Mouse (Mus musculus) left cerebral cortex, adult 2 months (tissue): Measurements from ENCODE around the gene Lyrm7. TPM values are rescaled to one million over a fixed set of nuclear protein-coding genes. Genes with fewer than 3 reads are reported as not detected.
"Not testable (repeated sequence)": the region's sequence is repeated elsewhere in the genome, so short reads cannot be mapped to it uniquely, and the experiment has no call there.

Experiments used
- DNase-seq, 2 experiments: peaks; one replicate each; pipeline ENCODE4 v3.0.0; 2021 to 2022; ENCODE audit warnings: low spot score in 2 of 2, mixed read lengths in 1 of 2; ENCODE audit errors: extremely low spot score in 1 of 2
- H3K27ac ChIP-seq: fragments of 200-600 bp; 2 replicates; pipeline ENCODE4 v1.8.1; 2022
- H3K4me3 ChIP-seq: fragments of 200-600 bp; 2 replicates; pipeline ENCODE4 v1.8.1; 2022
- CTCF ChIP-seq: fragments of 200-600 bp; IDR thresholded peaks from 2 replicates; pipeline ENCODE4 v1.8.1; 2022; ENCODE audit warnings: antibody characterized with exemption, mild to moderate bottlenecking, moderate library complexity
- intact Hi-C: fragments of 180-260 bp; cut with DNase I; formaldehyde crosslinking; loops from one replicate; pipeline ENCODE4 v1.15.1; 2025
- total RNA-seq, 2 experiments: library from RNA; stranded (reverse); gene quantifications; 2 replicates each; pipeline ENCODE4 v1.2.3; 2021

The Lyrm7 gene
- total RNA-seq, 2 experiments from 2014 or later = 25.8 to 27.2 TPM

DNA sequence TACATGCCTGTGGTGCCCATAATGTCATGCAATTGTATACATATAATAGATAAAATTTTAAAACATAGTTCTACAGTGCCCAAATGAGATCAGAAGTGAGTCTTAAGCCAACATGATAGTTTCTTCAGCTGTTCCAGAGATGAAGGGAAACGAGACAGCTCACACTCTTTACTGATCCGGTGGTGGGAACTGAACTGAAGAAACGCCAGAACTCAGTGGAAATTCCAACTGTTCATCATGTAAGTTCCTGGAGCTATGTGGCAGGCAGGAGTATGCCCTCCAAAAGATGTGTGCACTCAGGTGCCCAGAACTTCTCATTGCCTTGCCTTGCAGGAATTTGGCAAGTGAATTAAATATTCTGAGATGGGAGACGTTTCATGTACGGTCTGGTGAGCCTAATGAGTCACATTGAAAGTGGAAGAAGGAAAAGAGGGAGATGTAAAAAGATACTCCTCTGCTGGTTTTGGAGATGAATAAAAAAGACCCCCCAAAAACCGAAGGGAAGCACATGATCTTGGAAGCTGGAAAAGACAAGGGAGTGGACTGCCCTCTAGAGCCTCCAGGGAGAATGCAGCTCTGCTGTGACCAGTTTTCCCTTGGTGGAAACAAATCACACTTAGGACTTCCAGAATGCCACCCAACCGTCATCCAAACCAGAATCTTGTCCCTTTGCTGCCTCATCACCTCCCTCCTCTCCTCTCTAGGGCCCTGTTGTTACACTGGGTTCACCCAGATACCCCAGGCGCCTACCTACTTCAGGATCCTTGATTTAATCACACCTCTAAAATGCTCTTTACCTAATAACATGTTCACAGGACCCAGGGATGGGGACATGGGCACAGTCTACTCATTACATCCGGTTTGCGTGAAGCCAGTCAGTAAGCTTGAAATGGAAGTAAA, 2.2 kb upstream of the Lyrm7 start:
- Histone ChIP-seq H3K4me3 (no peak overlapping the region), H3K27ac (no peak overlapping the region)
- TF ChIP-seq CTCF = peak; percentile 93
- peak; percentile 52 to 63 for DNase-seq
- intact Hi-C loops = loop anchor here (10.0 kb wide), 1 partner anchor 338 kb away; the partner anchor contains the start of gene Rapgef6

DNA sequence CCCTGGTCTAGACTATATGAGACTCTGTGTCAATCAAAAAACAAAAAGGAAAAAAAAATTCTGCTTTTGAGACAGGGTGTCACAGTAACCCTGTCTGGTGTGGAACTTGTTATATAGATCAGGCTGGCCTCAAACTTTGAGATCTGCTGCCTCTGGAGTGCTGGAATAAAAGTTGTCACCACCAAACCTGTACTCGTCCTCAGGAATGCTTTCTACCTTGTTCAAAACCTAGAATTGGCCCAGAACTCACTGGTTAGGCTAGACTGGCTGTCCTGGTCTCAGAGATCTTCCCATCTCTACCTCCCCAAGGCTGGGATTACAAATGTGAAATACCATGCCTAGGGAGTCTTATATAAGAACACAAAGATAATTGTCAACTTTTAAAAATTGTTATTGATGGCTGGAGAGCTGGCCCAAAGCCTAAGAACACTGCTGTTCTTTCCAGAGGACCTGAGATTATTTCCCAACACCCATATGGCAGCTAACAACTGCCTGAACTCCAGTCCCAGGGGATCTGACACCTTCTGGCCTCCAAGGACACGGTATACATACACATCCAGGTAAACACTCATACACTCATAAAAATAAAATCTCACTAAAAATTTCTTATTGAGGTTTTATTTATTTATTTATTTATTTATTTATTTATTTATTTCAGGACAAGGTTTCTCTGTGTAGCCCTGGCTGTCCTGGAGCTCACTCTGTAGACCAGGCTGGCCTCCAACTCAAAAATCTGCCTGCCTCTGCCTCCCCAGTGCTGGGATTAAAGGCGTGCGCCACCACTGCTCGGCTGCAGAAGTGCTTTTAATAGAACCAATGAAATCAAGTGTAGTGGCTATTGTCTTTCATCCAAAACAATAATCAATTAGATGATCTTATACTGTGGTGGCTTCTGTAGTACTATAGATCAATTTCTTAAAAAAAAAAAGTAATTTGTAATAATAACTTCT, 1.0 kb upstream of the Lyrm7 start:
- peak overlapping the region; percentile 95 for H3K27ac ChIP-seq
- no peak for TF ChIP-seq CTCF
- intact Hi-C loops = loop anchor here (2.0 to 10.0 kb wide), 2 partner anchors 75 to 337 kb away; partner anchors contain the start of genes Cdc42se2 and Rapgef6
- no peak overlapping the region for H3K4me3 ChIP-seq
- no peak for DNase-seq

DNA sequence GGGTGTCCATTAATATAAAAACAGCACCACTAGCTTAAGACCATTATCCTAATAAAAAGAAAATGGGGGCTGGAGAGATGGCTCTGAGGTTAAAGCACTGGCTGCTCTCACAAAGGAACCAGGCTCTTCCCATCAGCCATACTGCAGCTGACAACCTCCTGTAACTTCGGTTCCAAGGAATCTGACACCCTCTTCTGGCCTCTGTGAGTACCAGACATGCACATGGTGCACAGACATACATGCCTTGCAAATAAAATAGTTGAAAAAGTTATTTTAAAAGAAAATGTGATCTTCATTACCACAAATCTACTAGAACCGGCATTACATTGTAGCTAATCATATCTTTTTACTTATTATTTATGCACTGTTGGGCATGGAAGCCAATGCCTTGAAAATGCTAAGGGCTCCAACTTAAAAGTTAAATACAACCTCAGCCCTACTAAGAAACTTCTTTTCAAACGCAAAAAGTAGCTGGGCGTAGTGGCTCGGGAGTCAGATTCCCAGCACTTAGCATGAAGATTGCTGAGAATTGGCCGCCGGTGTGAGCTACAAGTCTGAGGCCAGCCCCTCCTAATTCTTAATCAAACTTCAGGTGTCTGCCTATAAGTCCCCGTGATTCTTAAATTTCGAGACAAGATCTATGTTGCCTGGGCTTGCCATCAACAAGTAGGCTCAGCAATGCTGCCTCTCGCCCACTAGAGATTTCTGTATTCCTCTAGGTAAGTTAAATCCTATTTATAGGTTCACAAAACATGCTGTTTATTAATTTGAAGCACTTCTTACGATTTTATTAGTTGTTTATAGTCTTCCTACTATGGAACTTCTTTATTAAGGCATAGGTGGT, 1.2 kb downstream of the Lyrm7 start:
- Histone ChIP-seq H3K4me3 (peak overlapping the region; percentile 64), H3K27ac (peak overlapping the region; percentile 95)
- TF ChIP-seq CTCF = peak; percentile 47
- intact Hi-C loops = loop anchor here (1.0 to 10.0 kb wide), 3 partner anchors 73 to 335 kb away; partner anchors contain the start of genes Cdc42se2 and Rapgef6
- no peak for DNase-seq

DNA sequence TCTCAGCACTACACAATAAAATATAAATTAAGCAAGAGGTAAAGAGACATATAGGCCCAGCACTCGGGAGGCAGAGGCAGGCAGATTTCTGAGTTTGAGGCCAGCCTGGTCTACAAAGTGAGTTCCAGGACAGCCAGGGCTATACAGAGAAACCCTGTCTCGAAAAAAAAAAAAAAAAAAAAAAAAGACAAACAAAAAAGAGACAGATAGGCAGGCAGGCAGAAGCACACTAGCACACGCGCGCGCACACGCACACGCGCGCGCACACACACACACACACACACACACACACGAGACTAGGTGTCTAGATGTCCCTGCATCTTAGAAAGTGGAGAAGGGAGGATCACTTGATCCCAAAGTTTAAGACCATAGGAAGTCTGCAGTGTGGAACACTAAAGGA, 1.8 kb downstream of the Lyrm7 start:
- H3K27ac ChIP-seq, H3K4me3 ChIP-seq, DNase-seq, intact Hi-C loops: not testable (repeated sequence)

DNA sequence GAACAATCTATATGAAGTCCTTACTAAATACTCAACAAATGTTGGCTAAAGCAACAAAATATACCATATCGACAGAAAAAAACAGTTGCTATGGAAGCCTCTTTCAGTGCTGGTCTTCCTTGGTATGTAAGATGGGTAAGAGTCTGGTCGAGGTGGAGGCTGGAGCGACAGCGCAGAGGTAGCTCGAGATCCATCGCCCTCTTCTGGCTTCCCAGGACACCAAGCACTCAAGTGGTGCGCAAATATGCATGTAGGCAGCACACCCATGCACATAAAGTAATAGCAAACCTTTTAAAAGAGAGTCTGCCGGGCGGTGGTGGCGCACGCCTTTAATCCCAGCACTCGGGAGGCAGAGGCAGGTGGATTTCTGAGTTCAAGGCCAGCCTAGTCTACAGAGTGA, 9.1 kb downstream of the Lyrm7 start:
- intact Hi-C loops = no loop called here
- no peak for DNase-seq
- no peak for TF ChIP-seq CTCF
- no peak overlapping the region for H3K27ac ChIP-seq
- no peak overlapping the region for H3K4me3 ChIP-seq

DNA sequence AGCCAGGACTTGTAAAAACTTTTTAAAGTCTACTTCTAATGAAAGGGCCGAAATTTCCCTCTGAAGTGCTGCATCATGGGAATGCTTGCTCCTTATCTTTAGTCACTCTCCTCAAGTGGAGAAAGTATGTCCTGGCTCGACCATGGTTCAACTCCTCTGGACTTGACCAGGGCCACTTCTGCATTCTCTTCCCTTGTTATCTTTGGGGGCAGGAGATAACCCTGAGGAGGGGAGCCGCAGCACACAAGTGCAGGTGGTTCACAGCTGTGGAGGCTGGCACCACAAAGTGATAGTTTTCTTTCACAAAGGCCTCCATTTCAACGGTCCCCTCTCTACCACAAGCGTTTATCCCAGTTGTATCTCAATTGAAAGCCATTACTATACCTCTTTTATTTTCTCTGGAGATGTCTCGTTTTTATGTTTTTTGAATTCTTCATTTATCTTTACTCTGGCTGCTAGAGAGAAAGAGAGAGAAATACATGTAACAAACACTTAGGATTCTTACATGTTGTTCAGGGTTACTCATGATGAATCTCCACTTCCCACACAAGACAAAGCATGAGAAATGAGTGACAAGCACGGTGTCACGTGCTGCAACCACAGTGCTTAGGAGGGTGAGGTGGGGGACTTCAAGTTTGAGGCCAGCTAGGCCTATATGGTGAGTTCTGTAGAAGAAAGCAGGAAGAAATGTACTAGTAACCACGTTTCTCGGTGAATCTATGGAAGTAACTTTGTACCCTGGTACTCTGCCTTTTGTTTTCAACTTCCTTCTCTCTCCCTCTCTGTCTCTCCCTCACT, 10.6 kb downstream of the Lyrm7 start:
- TF ChIP-seq CTCF = no peak
- no peak overlapping the region for H3K27ac ChIP-seq
- intact Hi-C loops = no loop called here
- no peak overlapping the region for H3K4me3 ChIP-seq
- no peak for DNase-seq

DNA sequence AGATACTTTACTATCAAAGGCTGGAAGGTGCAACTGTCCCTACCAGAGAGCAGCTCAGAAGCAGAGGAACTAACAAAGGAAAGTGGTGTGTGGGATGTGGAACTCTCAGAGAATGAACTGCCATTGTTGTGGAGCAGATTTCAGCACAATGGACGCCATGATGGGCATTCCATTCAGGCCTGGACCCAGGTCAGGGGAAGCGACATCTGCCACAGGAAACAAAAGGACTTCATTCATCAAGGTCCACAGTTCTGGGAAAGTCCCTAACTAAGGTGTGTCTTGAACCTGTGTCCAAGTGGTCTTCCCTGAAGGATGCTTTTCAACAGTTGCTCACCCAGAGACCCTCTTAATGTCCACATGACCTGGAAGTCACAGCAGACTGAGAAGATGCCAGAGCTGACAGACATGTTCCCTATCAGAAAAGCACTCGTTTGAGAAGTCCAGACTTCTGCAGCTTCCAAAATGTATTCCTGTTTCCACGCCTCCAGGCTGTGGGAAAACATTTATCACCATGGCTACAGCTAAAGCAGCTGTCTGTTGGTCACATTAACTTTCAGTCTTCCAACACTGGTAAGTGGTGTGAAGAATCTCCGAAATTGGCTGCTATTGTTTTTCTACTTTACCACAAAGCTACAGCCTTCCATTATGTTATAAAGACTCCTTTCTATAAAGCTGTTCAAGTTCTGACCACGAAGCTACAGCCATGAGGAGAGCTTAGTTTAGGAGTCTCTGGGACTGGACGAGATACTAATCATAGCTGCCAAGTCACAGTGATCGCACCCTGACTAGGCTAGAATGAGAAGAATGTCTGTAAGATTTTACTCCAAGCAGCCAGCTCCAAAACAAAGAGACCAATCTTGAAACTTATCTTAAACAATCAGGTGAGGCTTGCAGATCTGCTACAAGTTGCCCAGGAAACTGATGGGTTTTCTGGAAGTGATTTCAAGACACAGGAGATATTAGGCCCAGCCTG, 15.0 kb downstream of the Lyrm7 start:
- no peak overlapping the region for H3K4me3 ChIP-seq
- intact Hi-C loops = no loop called here
- no peak for TF ChIP-seq CTCF
- peak overlapping the region; percentile 55 for H3K27ac ChIP-seq
- no peak for DNase-seq

DNA sequence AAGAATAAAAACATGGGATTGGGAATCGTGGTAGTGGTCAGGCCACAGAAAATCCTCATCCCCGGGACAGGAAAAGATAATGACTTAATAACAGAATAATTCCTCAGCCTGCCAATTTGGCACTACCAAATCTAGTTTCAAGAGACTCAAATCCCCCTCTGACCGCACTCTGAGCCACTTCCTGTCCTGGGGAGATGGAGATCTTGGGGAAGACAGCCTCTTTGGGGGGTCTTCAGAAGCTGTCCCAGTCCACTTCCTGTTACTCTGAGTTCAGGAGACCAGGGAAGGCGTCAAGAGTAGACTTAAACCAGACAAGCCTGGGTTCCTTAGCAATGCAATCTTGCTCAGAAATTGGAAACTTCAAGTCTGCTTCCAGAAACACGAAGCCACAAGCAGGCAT, 15.8 kb downstream of the Lyrm7 start:
- intact Hi-C loops = no loop called here
- no peak for TF ChIP-seq CTCF
- no peak overlapping the region for H3K4me3 ChIP-seq
- no peak overlapping the region for H3K27ac ChIP-seq
- no peak for DNase-seq

DNA sequence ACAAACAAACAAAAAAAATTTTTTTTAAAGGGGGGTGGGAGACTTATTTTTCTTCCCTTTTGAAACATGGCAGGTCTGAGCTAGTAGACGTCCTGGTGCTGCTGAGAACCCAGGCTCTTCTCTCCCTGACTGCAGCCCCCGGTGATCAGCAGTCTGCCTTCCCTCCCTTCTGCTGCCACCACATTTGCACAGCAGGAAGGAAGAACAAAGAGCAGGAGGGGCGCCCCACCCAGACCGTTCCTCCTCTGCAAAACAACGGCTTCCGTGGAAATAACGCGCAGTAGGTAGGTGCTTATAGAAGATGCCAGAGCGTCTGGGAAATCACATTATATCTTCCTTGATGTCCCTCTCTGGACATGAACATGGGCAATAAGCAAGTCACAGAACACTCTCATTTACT, 16.3 kb downstream of the Lyrm7 start:
- Histone ChIP-seq H3K27ac (no peak overlapping the region), H3K4me3 (no peak overlapping the region)
- DNase-seq = no peak
- no peak for TF ChIP-seq CTCF
- intact Hi-C loops = no loop called here
